Mouse (Mus musculus) liver, embryonic 14.5 days (tissue): ENCODE data around the gene Cyp2j12.

ENCODE experiments used
- CTCF ChIP-seq: IDR thresholded peaks from 2 replicates; pipeline ENCODE4 v1.5.1; 2016; ENCODE audit warnings: antibody characterized with exemption, low read depth, control low read depth
- EP300 ChIP-seq: IDR thresholded peaks from 2 replicates; pipeline ENCODE4 v1.6.1; 2016; ENCODE audit warnings: antibody characterized with exemption, low read depth

GRCm38 (mm10) chr4:96077261-96078125 is 63.5 kb downstream of the Cyp2j12 start, which contains the start of gene Cyp2j13:
- TF ChIP-seq CTCF (no peak), EP300 (no peak)
